Mouse (Mus musculus): ENCODE measurements around the gene Exoc6.

Exoc6 gene

DNA sequence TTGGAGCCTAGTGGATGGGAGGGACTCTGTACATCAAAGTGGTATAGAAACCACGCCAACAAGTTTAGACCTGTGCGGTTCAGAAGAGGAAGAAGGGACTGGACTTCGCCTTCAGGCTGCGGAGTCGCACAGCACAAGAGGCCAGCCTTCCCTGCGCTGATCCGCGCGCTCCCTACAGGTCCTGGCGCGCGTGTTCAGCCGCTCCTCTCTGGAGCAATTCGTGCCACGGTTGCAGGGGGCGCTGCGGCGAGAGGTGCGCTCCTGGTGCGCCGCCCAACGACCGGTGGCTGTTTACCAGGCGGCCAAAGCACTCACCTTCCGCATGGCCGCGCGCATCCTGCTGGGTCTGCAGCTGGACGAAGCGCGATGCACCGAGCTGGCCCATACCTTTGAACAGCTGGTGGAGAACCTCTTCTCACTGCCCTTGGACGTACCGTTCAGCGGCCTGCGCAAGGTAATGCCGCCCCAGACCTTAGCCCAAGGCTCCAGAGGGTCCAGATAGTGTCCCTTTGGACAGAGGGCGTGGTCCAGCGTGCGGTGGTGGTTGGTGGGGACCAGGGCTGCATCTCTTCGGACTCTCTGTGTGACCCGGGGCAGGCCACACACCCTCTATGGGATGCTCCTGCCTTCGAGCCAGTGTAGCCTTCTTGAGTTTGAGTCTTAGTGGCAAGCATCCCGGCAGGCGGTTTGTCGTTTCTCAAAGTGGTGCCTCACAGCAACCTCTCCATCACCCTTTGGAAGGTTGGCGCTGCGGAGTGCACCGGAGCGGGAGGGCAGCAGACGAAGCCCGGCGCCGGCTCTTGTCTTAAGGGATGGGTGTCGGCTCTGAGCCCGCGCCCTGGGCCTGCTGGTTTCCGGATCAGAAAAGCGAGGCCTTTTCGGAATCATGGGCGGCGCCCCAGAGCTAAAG, 137.0 kb downstream of the Exoc6 start:
- DNase-seq (ENCODE audit: low spot score in 2 of 2), result no peak

DNA sequence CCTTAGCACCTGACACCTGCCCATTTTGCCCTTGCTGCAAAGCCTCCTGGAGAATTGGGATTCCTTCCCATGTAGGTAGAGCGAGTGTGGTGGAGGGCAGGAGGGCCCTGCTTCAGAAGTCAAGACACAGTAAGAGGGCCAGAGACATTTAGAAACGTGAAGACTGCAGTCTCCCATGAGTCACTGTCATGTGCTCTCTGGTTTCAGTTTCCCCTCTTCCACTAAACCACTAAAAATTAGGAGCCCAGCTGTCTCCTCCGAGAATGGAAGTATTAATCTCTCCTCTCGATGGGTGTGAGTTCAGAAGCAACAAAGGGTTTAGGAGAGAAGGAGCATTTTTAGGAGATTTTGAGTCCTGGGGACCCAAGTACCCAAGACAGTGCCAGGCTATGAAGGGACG, 139.3 kb downstream of the Exoc6 start:
- no peak for DNase-seq (ENCODE audit: low spot score in 2 of 2)

DNA sequence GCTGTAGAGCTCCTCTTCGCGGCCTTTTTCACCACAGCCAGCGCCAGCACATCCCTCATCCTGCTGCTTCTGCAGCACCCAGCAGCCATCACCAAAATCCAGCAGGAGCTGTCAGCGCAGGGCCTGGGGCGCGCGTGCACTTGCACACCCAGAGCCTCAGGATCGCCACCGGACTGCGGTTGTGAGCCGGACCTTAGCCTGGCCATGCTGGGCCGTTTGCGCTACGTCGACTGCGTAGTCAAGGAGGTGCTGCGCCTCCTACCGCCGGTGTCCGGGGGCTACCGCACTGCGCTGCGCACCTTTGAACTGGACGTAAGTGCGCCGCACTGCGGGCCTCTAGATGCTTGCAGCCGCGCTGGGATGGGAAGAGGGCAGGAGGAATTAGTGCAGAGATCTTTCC, 140.5 kb downstream of the Exoc6 start:
- DNase-seq (ENCODE audit: low spot score in 2 of 2), result no peak

DNA sequence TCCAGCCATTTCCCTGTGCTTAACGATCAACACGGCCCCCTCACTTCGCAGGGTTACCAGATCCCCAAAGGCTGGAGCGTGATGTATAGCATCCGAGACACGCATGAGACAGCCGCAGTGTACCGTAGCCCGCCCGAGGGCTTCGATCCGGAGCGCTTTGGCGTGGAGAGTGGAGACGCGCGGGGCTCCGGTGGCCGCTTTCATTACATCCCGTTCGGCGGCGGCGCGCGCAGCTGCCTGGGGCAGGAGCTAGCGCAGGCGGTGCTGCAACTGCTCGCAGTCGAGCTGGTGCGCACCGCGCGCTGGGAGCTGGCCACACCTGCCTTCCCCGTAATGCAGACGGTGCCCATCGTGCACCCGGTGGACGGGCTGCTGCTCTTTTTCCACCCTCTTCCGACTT, 142.7 kb downstream of the Exoc6 start:
- DNase-seq (ENCODE audit: low spot score in 2 of 2), result no peak

DNA sequence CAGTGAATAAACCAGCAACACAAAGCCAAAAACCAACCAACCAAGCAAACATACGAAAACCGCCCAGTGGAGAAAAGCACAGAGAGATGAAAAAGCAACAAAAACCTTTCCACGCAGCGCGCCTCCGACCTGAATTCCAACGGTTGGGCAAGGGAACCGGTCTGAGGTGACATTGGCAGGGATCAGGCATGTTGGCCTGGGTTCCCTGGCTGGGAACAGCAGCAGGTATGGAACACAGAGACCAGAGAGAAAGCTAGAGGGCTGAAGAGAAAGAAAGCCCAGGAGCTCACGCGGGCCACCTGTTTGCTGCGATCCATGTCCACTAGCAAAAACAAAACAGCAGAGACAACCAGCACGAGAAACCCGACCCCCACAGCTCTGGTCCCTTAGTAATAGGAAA, 144.9 kb downstream of the Exoc6 start:
- DNase-seq (ENCODE audit: low spot score in 2 of 2), result no peak

DNA sequence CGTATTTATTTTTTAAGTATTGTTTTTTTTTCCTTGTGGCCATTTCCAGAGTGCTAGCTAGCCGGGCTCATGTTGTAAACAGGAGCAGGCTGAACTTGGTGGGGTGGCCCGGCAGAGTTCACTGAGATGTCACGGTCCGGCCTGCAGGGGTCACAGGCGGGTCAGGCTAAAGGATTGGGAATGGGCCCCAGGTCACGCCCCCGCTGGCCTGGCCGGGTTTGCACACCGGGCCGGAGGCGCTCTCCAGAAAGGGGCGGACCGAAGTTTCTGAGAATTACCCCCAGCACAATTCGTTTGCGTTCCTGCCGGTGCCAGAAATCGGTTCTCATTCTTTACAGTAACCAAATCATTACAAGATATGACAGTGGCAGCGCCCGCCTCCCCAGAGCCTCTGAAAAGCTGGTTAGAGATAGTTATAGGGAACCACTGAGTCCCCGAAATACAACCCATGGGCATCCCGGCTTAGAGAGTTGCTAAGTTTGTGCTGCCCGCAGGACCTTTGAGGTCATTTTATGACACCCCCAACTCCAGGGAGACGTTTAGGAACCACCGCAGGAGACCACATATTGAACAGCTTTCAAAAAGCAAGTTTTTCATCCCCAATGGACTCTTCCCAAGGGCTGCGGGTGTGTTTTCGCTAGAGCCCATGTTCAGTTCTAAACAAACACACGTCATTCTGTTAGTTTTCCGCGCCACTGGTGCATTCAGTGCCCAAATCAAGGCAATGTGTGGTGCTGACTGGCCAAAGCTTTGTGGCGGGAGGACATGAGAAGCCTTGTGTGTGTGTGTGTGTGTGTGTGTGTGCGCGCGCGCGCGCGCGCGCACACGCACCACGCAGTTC, 145.8 kb downstream of the Exoc6 start:
- DNase-seq (ENCODE audit: low spot score in 2 of 2), result no peak

DNA sequence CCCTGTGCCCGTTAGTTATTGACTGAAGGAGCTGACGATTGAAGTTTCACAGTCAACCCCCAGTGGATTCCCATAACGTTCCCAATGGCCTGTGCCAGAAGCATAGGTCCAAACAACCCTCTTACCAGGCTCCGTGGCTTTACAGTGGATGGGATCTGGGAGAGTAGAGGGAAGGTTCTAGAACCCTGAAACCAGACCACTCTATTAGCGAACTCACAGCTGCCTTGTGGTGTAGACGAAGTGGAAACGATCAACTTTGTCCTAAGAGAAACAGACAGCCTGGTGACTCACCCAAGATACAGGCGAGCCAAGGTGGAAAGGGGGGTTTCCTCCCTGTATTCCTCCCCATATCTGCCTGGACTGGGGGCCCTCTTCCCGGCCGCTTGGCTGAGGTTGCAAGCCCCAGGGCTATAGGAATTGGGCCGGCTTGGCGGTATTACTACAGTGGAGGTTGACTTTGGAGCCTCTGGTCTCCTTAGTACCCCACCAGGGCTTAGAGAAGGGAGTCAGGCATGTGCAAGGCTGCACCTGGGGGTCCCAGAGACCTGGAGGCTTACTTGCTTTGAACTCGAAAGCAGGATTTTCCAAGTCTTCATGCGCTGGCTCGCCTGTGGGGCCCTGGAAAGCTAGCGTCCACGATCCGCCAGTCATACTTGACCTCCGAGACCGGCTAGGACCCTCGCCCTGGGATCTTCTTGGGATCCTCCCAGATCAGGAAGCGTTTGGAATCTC, 146.6 kb downstream of the Exoc6 start:
- DNase-seq (ENCODE audit: low spot score in 2 of 2), result no peak

DNA sequence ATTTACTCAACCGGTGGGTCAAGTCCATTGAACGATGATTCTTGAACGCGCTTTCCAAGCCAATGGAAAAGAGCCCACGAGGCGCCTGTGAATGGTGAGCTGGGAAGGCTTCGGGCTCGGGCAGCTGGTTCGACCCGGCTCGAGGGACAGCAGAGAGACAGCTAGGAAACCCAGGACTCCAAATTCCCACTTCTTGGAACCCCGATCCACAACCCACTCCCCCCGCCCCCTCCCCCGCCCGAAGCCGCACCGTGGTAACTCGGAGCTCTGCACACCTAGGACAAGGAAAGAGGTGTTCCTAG, 147.1 kb downstream of the Exoc6 start:
- no peak for DNase-seq (ENCODE audit: low spot score in 2 of 2)

DNA sequence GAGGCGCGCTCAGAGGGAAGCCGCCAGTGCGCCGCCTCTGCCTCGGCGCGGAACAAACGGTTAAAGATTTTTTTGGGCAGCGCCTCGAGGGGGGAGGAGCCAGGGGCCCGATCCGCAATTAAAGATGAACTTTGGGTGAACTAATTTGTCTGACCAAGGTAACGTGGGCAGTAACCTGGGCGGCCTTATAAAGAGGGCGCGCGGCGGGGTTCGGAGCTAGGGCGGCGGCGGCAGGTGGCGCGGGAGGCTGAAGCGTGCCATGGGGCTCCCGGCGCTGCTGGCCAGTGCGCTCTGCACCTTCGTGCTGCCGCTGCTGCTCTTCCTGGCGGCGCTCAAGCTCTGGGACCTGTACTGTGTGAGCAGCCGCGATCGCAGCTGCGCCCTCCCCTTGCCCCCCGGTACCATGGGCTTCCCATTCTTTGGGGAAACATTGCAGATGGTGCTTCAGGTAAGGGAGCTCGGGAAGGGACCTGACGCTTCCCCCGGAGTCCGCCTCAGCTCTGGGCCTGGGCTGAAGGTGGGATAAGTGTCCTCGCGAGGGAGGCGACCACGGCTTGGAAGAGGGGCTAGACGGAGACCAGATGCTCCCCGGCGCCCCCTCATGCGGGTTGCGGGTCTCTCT, 147.5 kb downstream of the Exoc6 start, which contains the start of gene Cyp26a1:
TSS of gene Cyp26a1 (plus strand) at position 148 of the 622 bp plus-strand sequence.
- DNase-seq (ENCODE audit: low spot score in 2 of 2), result no peak

DNA sequence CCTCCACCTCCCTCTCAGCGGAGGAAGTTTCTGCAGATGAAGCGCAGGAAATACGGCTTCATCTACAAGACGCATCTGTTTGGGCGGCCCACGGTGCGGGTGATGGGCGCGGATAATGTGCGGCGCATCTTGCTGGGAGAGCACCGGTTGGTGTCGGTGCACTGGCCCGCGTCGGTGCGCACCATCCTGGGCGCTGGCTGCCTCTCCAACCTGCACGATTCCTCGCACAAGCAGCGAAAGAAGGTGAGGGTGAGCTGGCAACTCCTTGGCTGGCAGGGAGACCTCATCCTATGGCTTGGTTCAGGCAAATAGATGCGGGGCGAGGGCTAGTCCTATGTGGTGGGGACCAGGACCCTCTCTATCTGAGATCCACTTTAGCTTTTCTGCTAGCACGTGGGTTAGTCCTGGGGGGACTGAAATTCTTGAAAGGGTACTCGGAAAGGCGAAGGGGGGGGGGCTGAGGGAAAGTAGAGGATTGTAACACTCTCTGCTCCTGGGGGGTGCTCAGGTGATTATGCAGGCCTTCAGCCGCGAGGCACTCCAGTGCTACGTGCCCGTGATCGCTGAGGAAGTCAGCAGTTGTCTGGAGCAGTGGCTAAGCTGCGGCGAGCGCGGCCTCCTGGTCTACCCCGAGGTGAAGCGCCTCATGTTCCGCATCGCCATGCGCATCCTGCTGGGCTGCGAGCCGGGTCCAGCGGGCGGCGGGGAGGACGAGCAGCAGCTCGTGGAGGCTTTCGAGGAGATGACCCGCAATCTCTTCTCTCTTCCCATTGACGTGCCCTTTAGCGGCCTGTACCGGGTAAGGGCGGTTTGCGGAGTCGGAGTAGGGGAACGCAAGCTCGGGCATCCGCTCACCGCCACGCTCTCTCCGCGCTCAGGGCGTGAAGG, 148.3 kb downstream of the Exoc6 start:
- no peak for DNase-seq (ENCODE audit: low spot score in 2 of 2)

DNA sequence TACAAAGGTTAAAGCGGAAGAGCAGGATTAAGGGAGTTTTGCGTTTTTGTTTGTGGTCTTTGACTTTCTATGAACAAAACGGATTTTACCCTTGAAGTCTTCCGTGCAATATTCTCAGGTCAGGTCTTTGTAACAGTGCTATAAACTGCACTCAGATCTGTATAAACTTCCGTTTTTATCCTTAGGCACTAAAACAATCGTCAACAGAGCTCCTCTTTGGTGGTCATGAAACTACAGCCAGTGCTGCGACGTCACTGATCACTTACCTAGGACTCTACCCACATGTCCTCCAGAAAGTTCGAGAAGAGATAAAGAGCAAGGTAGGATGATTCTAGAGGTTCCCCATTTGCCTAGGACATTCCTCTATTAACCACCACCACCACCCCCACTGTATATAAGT, 149.5 kb downstream of the Exoc6 start:
- no peak for DNase-seq (ENCODE audit: low spot score in 2 of 2)

DNA sequence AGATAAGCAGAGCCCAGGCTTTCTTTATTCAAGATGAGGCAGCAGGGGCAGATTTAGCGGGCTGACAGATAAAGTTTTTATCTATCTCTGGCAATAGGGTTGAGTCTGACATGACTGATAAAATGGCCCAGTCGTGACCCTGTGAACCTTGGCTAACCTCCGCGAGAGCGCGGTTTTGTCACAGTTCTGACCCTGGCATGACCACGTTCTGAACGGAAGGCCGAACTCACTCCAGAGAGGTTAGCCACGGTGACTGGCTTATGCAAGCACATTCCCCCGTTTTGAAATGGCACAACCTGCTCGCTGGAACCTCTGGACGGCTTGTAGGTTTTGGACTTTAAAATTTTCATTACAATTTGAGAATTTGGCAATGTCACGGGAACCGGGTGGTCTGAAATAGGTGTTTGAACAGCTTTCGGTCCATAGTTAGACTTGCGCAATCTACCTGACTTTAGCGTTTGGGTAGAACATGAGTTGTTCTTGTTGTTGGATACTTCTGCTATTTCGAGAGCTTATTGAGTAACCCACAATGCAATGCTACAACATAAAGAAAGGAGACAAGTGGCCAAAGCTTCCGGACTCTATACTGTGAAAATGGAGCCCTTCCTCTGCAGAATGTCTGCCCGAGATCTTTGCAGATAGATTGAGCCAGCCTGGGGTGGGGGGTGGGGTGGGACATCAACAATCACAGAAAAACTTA, 152.3 kb downstream of the Exoc6 start:
- DNase-seq (ENCODE audit: low spot score in 2 of 2), result no peak

DNA sequence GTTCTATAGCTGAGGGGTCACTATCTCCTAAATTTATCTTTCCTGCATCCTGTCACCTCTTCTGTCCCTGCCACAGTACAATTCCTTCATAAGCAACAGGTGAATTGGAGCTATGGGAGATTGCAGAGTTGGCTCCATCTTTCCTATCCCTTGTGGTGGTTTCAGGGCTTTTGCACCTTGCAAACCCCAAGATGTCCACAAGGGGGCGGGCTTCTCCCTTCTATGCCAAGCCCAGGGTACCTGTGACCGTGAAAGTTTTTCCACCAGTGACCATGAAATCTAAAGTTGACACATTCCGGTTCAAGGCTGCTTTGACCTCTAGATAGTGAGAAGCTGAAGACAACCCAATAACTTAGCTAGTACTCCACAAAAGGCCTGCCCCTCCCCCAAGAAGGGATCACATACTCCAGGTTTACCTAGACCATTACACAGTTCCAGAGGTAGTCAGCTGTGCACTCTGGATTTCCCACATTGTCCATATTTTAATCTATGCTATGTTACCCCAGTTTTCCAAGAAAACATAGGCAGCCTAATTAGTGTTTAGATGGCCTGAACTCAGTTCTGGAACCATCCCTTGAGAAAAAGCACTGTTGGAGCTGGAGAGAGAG, 153.8 kb downstream of the Exoc6 start:
- DNase-seq (ENCODE audit: low spot score in 2 of 2), result peak; percentile 29 to 58

DNA sequence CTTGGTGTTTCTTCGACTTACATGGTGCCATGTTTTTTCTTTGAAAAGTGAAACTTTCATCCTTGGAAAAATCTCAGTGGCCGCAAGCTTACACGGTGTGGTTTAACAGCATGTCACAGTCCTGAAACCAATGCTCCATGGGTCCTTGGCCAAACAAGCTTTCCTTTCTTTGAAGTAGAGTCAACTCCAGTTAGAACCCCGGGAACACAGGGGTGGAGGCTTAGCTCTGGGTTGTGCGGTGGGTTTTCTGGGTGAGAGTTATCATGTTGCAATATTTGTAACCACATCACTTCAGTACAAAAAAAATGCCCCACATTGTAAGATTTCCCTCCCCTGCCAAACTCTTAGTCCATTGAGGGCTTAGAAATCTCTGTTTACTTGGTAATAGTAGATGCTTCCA, 155.5 kb downstream of the Exoc6 start:
- no peak for DNase-seq (ENCODE audit: low spot score in 2 of 2)

DNA sequence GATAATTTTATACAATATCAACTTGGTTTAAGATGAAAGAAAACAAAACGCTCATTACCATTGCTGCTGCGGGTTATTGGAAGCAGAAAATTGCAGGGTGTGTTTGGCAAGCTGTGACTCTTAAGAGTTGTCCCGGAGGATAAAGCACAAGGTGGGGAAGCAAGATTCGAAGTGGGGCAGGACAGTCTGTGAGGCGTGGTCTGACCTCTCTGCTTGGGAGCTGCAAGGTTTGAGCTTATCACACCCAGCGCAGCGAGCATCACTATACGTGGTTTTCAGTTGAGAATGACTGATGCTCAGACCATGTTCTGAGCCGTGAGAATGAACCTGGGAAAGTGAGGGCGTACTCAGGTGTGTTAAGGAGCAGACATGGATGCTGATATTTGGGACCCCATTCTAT, 164.5 kb downstream of the Exoc6 start:
- no peak for DNase-seq (ENCODE audit: low spot score in 2 of 2)

DNA sequence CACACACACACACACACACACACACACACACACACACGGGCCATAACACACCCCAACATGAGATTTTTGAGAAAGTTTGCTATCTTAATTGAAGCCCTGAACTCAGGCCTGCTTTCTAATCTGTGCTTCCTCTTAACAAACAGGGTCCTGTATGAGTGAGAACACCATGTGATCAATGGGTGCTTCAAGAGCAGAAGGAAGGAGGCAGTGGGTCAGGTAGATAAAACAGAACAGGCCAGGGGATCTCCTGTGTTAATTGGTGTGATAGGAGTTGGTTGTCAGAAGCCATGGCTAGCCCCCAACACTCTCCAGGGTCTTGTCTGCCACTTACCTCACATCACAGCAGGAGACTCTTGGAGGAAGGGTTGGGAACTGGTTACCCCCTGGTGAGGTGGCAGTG, 165.8 kb downstream of the Exoc6 start:
- no peak for DNase-seq (ENCODE audit: low spot score in 2 of 2)

DNA sequence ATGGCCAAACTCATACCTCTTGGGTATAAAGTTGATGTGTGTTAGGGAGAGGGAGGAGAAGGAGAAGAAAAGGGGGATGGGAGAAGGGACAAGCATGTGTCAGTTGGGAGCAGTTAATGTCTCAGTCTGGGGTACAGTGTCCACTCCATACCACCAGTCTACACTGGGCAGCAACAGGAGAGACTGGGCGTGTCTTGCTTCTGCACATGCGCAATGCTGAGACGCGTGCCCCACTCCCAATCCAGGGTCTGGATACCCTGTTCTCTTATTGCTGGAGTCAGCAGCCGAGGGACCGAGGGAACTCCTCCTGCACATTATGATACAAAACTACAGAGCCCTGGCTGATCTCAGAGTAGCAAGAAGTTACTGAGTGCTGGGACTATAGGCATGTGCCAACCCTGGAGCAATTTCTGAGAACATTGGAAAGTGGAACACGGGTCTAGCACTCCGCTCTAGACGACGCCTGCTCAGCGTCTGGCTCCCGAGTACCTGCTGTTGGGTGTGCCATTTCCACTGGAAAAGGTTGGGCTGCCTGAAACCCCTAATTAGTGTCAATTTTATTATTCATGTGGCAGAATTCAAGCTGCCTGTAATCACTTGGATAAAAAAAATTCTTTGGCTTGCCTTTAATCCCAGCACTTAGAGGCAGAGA, 166.4 kb downstream of the Exoc6 start:
- no peak for DNase-seq (ENCODE audit: low spot score in 2 of 2)

DNA sequence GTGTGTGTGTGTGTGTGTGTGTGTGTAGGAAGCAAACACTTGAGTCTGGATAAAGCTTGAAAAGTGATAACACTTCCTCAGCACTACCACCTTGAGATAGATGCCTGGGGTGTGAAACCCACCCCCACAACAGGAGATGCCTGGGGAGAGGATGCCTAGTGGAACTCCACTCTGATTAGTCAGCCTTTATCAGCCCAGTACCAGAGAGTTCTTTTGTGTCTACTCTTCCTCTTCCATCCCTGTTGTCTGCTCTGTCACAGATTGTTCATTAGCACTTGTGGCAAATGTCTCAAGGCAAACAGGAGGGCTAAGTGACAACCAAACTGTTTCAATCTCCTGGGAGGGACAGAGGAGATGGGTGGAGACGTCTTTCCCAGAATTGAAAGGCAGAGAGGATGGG, 168.9 kb downstream of the Exoc6 start:
- DNase-seq (ENCODE audit: low spot score in 2 of 2), result no peak

DNA sequence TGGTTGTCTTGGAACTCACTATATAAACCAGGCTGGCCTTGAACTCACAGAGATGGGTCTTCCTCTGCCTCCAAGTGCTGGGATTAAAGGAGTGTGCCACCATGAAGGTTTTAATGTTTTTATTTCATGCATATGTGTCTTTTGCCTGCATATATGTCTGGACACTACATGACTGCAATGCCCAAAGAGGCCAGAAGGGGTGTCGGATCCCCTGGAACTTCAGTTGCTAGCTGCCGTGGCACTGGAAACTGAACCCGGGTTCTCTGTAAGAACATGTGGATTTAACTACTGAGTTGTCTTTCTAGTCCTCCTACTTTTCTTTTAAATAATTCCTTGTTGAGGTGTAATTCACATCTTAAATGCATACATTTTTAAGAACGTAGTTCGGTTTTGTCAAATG, 174.4 kb downstream of the Exoc6 start:
- DNase-seq (ENCODE audit: low spot score in 2 of 2), result no peak
